Mouse (Mus musculus) C3H10T1/2 (cell line): ENCODE results near the gene Ptpn21. TPM values are rescaled to one million over a fixed set of nuclear protein-coding genes. Genes with fewer than 3 reads are reported as not detected.

ENCODE experiments used
- polyA plus RNA-seq, 2 experiments: library from polyadenylated mRNA; unstranded; fragments of >200 nt; fragmentation: generic; extraction: Trizol; gene quantifications; one replicate each; pipeline ENCODE4 v1.2.1; 2012; ENCODE audit warnings: missing spikeins in 2 of 2

Ptpn21 gene
- polyA plus RNA-seq = 10 to 100 TPM in 1 of 2 experiments, 1 to 10 TPM in 1; 2.4 to 12.2 TPM

DNA sequence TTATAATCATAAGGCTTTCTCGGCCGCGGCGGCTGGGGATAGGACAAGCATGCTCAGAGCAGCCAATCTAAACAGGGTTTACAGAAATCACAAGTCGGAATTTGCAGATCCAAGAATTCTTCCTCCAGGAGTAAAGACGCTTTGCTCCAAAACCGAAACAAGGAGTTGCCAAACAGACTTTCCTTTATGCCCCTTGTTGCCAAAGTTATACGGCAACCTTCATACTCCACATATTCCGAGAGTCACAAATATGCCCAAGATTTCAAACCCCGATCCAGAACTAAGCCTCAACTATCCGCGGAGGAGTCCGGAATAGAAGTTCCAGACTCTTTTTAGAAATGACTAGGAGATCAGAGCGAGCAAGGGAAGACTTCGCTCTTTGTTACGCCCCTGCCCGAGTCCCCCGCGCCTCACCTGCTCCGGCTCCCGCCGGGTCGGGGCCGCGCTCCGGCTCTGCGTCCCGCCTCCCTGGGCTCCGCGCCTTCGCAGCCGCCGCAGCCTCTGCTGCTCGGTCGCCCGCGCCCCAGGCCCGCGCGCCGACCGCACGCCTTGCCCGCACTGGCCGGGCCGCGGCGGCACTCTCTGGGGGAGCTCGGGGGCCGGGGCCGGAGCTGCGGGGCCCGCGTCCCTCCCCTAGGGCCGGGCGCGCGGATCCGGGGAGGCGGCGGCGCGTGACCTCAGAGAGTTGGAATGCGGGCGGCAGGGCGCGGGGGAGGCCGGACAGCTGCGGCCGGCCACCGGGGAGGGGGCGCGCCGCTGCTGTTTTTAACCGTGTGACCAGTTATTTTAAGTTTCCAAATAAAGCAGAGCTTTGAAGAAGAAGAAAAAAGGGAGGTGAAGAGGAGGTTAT lies at the start of gene Ptpn21:
Gene Ptpn21, minus strand, starts transcription at position 455 of the 850 bp plus-strand sequence.

GRCm38 (mm10) chr12:98746746-98747379 lies 9.7 kb upstream of the Ptpn21 start, which contains the start of gene Zc3h14:
Zc3h14 (plus strand) TSS chr12:98746964.

DNA sequence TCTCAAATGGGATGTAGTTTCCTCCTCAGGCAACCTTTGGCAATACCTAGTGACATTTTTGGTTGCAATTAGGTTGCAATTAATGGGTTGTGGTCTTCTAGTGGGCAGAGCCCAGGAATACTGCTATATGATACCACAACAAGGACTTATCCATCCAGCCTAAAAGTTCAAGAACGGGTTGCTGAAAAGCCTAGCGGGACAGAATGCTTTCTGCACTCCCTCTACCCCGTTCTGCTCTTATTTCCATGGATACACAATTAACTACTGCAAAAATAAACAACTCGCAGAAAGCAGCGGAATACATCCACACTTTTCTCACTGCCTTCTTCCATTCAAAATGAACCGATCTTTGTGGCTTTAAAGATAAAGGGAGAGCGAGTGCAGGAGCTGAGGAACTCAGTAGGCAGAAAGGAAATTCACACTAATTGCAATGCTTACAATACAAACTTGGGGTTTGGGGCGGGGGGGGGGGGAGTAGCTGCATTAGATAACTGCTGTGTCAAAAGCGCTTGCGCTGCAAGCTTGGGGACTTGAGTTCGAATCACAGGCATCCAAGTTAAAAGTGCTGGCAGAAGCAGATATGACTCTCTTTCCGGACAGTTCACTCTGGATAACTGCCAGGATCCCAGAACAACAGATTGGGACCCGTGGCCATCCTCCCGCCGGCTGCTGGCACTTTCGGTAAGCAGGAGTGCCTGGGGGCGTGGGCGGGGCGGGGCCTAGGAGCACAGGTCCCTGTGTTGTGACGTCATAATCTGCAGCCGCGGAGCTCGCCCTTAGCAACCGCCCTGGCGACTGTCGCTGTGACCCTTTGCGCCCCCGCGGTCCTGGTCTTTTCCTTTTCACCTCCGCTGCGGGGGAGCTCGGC lies 109.6 kb downstream of the Ptpn21 start, which contains the start of gene Spata7:
Gene Spata7, plus strand, starts transcription at position 766 of the 868 bp plus-strand sequence.

Other genes with a start within 250 kb of the Ptpn21 start
- not detected for gene Kcnk10, start 159.1 kb downstream of the Ptpn21 start, polyA plus RNA-seq
- 1 to 10 TPM in 1 of 2 experiments, under 1 TPM in 1; 0.59 to 6.3 TPM for gene Spata7, start 109.2 kb downstream of the Ptpn21 start, polyA plus RNA-seq
- 10 to 100 TPM; 14.4 to 27.2 TPM for gene Zc3h14, start 9.6 kb upstream of the Ptpn21 start, polyA plus RNA-seq
- gene Eml5, start 164.1 kb upstream of the Ptpn21 start, polyA plus RNA-seq = under 1 TPM; 0.09 to 0.60 TPM
- 10 to 100 TPM in 1 of 2 experiments, under 1 TPM in 1; 0.46 to 17.8 TPM for gene Ttc8, start 183.2 kb upstream of the Ptpn21 start, polyA plus RNA-seq